Mouse (Mus musculus) liver, embryonic 14.5 days (tissue): Measurements from ENCODE around the gene Gm43191. TPM values are rescaled to one million over a fixed set of nuclear protein-coding genes. Genes with fewer than 3 reads are reported as not detected.

ENCODE experiments used
- ATAC-seq: fragments of 200-750 bp; cut with Nextera tagmentation; 2 replicates; pipeline ENCODE4 v1.8.0; 2017; ENCODE audit warnings: moderate number of reproducible peaks, mild to moderate bottlenecking, moderate library complexity; ENCODE audit not compliant: insufficient read depth
- DNase-seq, 3 experiments: peaks; one replicate each; pipeline ENCODE4 v3.0.0-alpha.2; 2012 to 2013; ENCODE audit warnings: low read depth in 3 of 3, low spot score in 3 of 3
- H3K27ac ChIP-seq: fragments of 300-500 bp; sonication (generic); 2 replicates; pipeline ENCODE4 v1.5.1; 2014; ENCODE audit warnings: moderate library complexity, mild to moderate bottlenecking, control low read depth, inconsistent platforms
- H3K27me3 ChIP-seq: fragments of 300-500 bp; sonication (generic); 2 replicates; pipeline ENCODE4 v1.6.1; 2014; ENCODE audit warnings: mild to moderate bottlenecking, low read length, moderate library complexity; ENCODE audit not compliant: control insufficient read depth, insufficient read depth
- H3K36me3 ChIP-seq: fragments of 300-500 bp; sonication (generic); replicated peaks from 2 replicates; pipeline ENCODE4 v1.6.1; 2014; ENCODE audit warnings: low read depth; ENCODE audit not compliant: control insufficient read depth, insufficient read depth
- H3K4me1 ChIP-seq, 2 experiments: fragments of 200-500 bp in 1 of 2; fragments of 300-500 bp in 1 of 2; sonication (generic) in 1 of 2; replicated peaks; 2 replicates each; pipeline ENCODE4 v1.6.1; 2012 to 2014; ENCODE audit warnings: antibody characterized with exemption in 1 of 2, inconsistent platforms in 1 of 2, low read length in 1 of 2; ENCODE audit not compliant: control insufficient read depth in 2 of 2, insufficient read depth in 2 of 2
- H3K4me2 ChIP-seq: fragments of 300-500 bp; sonication (generic); 2 replicates; pipeline ENCODE4 v1.6.1; 2014; ENCODE audit warnings: low read depth, mild to moderate bottlenecking, control low read depth, moderate library complexity
- H3K4me3 ChIP-seq, 2 experiments: fragments of 200-500 bp in 1 of 2; fragments of 300-500 bp in 1 of 2; sonication (generic) in 1 of 2; 2 replicates each; pipeline ENCODE4 v1.5.1; 2012 to 2014; ENCODE audit warnings: low read depth in 2 of 2, low read length in 2 of 2, mild to moderate bottlenecking in 2 of 2, control low read depth in 1 of 2, inconsistent platforms in 1 of 2, moderate library complexity in 1 of 2; ENCODE audit not compliant: insufficient read depth in 1 of 2
- H3K9ac ChIP-seq: fragments of 300-500 bp; sonication (generic); replicated peaks from 2 replicates; pipeline ENCODE4 v1.6.1; 2014; ENCODE audit warnings: mild to moderate bottlenecking, control low read depth, moderate library complexity
- H3K9me3 ChIP-seq: fragments of 300-500 bp; sonication (generic); 2 replicates; pipeline ENCODE4 v1.6.1; 2016; ENCODE audit warnings: low read length, mixed read lengths; ENCODE audit not compliant: control insufficient read depth
- CTCF ChIP-seq: IDR thresholded peaks from 2 replicates; pipeline ENCODE4 v1.5.1; 2016; ENCODE audit warnings: antibody characterized with exemption, low read depth, control low read depth
- EP300 ChIP-seq: IDR thresholded peaks from 2 replicates; pipeline ENCODE4 v1.6.1; 2016; ENCODE audit warnings: antibody characterized with exemption, low read depth
- WGBS: fragments of 180-500 bp; shearing (Covaris S2); extraction: QIAGEN DNeasy Blood & Tissue Kit; methylation state at CpG from one replicate; pipeline ENCODE4 v1.1.7; 2014; ENCODE audit not compliant: insufficient replicate concordance; 5-methylcytosine and 5-hydroxymethylcytosine counted together
- polyA plus RNA-seq, 2 experiments: library from polyadenylated mRNA; depleted of rRNA in 1 of 2; stranded (reverse) in 1 of 2; unstranded in 1 of 2; fragments of >200 nt; fragmentation: Nextera tagmentation in 1 of 2; extraction: Ambion mirVana in 1 of 2; gene quantifications; 2 replicates each; pipeline versions ENCODE4 v1.2.1 to v1.2.3; 2012 to 2014

The Gm43191 gene
- polyA plus RNA-seq, 2 experiments = not detected

DNA sequence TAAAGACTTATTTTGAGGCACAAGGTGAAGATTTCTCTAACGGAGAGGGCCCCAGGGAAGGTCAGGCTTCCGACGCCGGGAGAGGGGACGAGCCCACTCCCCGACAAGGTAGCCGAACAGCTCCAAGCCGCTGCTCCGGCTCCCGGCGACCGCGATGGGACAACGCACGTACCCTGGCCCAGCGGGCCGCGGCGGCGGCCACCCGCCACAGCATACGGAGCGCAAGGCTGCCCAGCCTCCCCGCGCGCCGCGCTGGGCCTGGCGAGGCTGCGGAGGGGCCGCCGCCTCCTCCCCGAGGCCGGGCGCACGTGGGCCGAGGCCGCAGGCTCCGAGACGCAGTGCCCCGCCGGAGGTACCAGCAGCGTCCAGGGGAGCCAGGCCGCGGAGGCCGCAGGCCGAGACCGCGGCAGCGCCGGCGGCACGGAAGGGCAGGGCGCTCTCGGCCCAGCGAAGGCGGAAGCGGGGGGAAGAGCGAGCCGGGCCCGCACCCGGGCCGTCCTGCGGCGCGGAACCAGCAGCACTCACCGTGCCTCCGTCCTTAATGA is 19.1 kb downstream of the Gm43191 start:
- Histone ChIP-seq H3K4me3 (peak overlapping the region; percentile 76 to 88), H3K36me3 (no peaks in the 10 kb centered on the region), H3K4me1 (peaks cover 24 to 35% of the 10 kb centered on the region in 2 experiments), H3K9me3 (no peaks in the 10 kb centered on the region), H3K27ac (peak overlapping the region; percentile 68), H3K4me2 (peak overlapping the region; percentile 74), H3K9ac (peak overlapping the region; percentile 89), H3K27me3 (no peaks in the 10 kb centered on the region)
- ATAC-seq = peak; percentile 80
- TF ChIP-seq CTCF = no peak
- TF ChIP-seq EP300 = no peak
- WGBS = under 1% methylated on average over 65 of the region's 68 CpGs
- DNase-seq = peak; percentile 30 to 36 (median 30)

GRCm38 (mm10) chr3:116661288-116661869 is 19.7 kb downstream of the Gm43191 start:
- H3K4me2 ChIP-seq = peak overlapping the region; percentile 74
- H3K9me3 ChIP-seq = no peaks in the 10 kb centered on the region
- peaks cover 24 to 35% of the 10 kb centered on the region in 2 experiments for H3K4me1 ChIP-seq
- no peaks in the 10 kb centered on the region for H3K27me3 ChIP-seq
- H3K36me3 ChIP-seq = no peaks in the 10 kb centered on the region
- no peak for DNase-seq
- H3K4me3 ChIP-seq = peak overlapping the region; percentile 76 to 88
- H3K27ac ChIP-seq = peak overlapping the region; percentile 68
- WGBS = 5% methylated on average over 16 of the region's 16 CpGs
- peak overlapping the region; percentile 89 for H3K9ac ChIP-seq
- ATAC-seq = no peak
- TF ChIP-seq CTCF (no peak), EP300 (no peak)

- no peaks in the 10 kb centered on the region for H3K36me3 ChIP-seq
- H3K9me3 ChIP-seq = no peaks in the 10 kb centered on the region
- H3K4me1 ChIP-seq = peaks cover 24 to 35% of the 10 kb centered on the region in 2 experiments
- WGBS = 66% methylated on average over 13 of the region's 13 CpGs
- no peak overlapping the region for H3K27ac ChIP-seq
- no peaks in the 10 kb centered on the region for H3K27me3 ChIP-seq
- H3K4me2 ChIP-seq = peak overlapping the region; percentile 74
- H3K4me3 ChIP-seq = peak overlapping the region in 1 of 2 experiments; percentile 23; a peak in 1 of 4 replicates
- H3K9ac ChIP-seq = peak overlapping the region; percentile 36
- TF ChIP-seq CTCF (no peak), EP300 (no peak)
- ATAC-seq (no peak), DNase-seq (no peak)
These were observed 21.1 kb downstream of the Gm43191 start for GRCm38 (mm10) chr3:116659856-116660430.

GRCm38 (mm10) chr3:116658928-116659565 is 22.0 kb downstream of the Gm43191 start:
- Histone ChIP-seq H3K9me3 (no peaks in the 10 kb centered on the region), H3K36me3 (no peaks in the 10 kb centered on the region), H3K9ac (no peak overlapping the region), H3K4me3 (no peak overlapping the region), H3K4me2 (no peak overlapping the region; the same call in 1 of the 2 replicates), H3K4me1 (peaks cover 24 to 35% of the 10 kb centered on the region in 2 experiments), H3K27ac (no peak overlapping the region), H3K27me3 (no peaks in the 10 kb centered on the region)
- ATAC-seq = no peak
- no peak for DNase-seq
- TF ChIP-seq EP300 (no peak), CTCF (no peak)
- 67% methylated on average over 15 of the region's 15 CpGs for WGBS
